Mouse (Mus musculus): ENCODE results near the gene Gsap.
"Not testable (repeated sequence)": the region's sequence is repeated elsewhere in the genome, so short reads cannot be mapped to it uniquely, and the experiment has no call there.

Gsap gene

DNA sequence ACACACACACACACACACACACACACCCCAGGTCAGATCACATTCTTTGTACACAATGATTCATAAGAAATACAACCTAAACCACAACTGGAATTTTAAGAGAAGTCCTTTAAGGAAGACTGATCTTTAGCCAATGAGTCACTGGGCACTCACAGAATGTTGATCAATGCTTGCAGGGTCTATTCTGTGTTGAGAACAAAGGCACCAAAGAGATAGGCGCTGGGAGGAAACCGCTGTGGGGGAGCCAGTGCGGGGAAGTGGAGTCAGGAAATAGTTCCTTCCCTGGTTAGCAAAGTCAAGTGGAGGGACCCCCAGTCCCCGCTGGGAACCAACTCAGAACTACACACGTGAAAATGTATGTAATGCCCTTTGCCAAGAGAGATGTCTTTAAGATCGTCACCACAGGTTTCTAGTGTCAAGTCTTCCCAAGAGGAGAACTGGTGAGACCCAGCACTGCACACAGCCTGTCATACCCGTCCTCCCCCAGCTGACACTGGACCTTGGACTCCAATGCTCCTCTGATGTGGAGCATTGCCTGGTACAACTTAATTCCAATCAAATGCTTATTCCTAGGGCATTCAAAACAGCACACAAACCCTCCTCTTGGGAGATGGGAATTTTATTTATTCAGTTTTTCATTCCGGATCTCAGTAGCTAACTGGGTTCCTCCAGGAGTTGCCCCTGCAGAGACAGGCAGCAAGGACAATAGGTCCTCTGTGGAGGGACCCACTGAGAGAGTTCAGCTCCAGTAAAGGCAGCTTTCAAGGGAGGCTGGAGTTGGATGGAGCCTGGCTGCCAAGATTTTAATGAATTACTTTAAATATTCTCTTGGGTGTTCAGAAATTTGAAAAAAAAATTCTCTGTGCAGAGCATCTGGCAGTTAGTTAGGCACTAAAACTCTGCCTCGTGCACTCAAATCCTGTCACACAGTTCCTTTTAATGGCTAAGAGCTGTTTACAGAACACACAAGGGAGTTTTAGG lies 10.6 kb upstream of the Gsap start:
- peak; percentile 74 for DNase-seq (ENCODE audit: extremely low read depth, insufficient read length, low spot score)

DNA sequence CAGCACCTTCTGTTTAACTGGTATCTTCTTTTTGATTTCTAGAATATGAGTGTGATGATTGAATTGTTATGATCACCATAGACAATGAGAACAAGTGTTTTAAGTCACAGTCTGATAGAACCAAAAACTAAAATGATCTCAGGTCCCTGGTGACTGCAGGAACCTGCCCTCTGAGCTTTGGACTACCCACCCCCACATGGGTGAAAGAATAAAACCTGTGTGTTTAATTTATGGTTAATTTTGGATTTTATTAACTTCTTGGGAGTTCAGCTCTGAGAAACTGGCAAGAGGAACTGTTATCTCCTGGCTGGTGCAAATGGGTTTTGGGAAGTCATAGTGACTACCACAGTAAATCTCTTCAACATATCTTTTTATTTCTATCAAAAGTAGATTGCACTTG lies 6.6 kb upstream of the Gsap start:
- no peak for DNase-seq (ENCODE audit: extremely low read depth, insufficient read length, low spot score)

DNA sequence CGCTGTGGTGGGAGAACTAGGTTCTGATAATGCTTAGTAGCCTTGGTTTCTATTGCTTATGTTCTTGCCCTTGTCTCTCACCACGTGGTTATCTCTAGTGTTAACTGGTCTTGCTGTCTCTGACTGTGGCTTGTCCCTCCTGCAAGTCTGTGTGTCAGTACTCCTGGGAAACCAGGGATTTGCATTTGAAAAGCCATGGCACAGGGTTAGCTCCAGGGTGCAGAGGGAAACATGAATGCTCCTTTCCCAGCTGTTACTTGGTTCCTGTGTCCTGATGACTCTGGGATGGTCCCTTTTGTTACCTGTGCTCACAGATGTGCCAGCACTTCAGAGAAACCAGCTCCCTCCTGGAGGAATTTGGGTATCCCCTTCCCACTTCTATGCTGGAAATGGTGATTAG lies 3.0 kb upstream of the Gsap start:
- not testable (repeated sequence) for DNase-seq (ENCODE audit: extremely low read depth, insufficient read length, low spot score)

DNA sequence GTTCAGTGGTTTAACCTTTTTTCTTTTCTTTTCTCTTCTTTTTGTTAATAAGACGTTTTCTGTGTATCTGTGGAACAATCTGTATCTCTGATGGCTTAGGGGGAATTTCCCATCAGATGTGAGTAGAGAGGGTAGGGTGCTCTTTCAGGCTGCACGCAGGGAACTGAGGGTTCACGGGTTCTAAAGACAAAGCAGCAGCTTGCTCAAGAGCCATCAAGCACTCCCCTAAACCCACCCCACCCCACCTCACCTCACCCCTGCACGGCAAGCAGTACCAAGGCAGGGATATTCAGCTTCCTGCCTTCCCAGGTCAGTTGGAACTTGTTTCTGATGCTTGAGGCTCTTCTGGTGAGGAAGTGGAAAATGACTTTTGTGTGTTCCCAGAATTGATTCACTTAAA lies 766 bp downstream of the Gsap start:
- peak; percentile 37 for DNase-seq (ENCODE audit: extremely low read depth, insufficient read length, low spot score)

DNA sequence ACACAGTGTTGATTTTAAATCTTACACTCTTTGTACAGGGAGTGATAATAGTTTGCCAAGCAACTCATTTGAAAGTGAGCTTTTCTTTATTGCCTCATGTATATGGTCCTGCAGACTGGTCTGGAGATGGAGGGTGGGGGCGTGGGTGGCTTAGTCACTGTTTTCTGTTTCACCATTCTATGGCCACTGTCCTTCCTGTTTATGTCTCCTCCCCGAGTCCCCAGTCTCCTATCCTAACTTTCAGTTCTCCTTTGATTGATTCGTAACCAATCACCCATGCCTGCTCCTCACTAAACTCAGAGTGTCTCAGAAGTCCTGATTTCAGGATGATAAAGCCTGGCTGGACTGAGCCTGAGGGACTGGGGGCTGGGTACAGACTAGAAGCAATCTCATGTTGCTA lies 2.4 kb downstream of the Gsap start:
- DNase-seq (ENCODE audit: extremely low read depth, insufficient read length, low spot score): no peak

DNA sequence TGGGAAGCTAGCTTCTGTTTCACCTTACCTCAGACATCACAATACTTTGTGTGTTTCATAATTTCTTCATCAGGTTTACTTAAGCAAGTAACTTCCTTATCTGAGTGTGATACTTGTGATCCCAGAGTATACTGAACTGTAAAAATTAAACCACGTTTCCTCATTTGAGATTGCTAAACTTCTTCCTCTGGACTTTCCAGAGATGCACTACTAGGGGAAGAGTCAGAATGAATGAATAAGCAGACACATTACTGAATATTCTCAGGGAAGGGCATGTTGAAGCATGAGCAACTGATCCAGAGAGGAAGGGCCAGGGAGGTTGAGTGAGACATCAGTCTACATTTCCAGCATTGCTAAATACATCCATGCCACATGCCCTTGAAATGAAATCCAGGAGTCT lies 3.0 kb downstream of the Gsap start:
- DNase-seq (ENCODE audit: extremely low read depth, insufficient read length, low spot score): no peak

DNA sequence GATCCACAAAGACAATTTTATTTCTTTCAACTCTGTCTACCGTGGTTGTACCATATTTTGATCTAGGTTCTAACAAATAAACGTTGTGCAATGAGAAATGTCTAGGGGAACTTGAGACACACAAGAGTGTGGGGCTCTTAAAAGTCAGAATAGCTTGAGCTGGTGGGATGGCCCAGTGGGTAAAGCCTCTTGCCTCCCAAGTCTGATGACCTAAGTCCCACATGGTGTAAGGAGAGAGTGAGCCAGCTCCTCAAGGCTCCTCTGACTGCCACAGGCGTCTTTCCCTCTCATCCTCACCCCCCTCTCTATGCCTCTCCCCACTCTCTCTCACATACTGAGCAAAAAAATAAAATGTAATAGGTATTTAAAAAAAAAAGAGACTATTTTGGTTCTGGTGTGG lies 3.4 kb downstream of the Gsap start:
- no peak for DNase-seq (ENCODE audit: extremely low read depth, insufficient read length, low spot score)

DNA sequence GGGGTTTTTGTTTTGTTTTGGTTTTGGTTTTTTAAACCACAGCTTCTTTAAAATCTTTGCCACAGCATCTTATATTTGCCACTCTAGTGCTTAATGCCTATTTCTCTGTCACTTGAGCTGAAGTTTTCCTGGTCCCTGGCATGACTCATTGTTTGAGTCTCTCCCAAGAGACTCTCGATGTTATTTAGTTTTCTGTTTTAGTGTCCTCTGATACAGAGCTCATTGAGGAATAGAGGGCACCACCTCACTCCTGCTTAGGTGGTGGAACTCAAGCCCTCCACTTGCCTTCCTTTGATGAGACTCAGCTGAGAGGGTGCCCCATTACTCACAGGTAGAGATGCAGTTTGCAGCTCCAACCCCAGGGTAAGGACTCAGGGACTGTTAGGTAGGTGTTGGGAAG lies 17.4 kb downstream of the Gsap start:
- no peak for DNase-seq (ENCODE audit: extremely low read depth, insufficient read length, low spot score)

DNA sequence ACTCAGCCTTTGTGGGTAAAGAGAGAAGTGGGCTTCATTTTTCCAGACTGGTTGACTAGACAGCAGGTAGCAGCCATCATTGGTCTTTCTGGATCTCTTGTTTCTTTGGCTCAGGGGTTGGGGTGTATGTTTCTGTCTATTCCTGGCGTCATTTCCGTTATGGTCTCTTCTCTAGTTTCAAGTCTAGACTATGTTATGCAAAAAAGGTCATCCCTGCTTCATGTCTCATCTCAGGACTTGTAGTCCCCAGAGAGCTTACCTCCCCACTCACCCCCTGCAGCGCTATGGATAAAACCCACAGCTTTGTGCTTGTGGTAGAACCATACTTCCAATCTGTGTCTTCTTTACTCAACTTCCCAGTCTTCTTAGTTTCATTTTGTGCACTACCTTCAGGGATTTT lies 18.1 kb downstream of the Gsap start:
- no peak for DNase-seq (ENCODE audit: extremely low read depth, insufficient read length, low spot score)

DNA sequence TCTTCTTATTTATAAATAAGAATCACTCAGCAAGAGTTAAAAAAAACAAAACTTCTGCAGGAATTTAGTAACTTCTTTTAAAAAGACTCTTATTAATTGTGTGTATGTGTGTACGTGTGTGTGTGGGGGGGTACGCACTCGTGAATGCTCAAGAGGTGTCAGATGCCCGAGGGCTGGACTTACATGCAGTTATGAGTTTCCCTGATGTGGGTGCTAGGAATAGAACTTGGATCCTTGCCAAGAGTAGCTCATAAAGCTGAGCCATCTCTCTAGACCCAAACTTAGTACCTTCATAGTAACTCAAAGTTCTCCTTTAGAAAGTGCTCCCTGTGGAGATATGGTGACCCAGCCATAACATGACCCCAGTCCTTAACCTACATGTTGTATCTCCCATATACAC lies 20.0 kb downstream of the Gsap start:
- DNase-seq (ENCODE audit: extremely low read depth, insufficient read length, low spot score): no peak

DNA sequence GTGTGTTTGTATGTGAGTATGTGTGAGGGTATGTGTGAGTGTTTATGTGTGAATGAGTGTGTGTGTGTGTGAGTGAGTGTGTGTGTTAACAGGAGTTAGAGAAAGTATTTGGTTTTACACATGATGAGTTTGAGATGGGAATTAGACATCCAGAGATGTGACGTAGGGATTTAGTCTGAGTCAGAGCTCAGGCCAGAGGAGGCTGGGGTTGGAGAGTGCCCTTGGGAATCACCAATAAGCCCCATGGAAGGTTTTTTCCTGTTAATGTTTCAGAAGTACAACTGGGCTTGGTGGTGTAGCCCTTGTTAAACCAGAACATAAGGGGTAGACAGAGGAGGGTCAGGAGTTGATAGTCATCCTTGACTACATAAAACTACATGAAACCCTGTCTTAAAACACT lies 25.4 kb downstream of the Gsap start:
- no peak for DNase-seq (ENCODE audit: extremely low read depth, insufficient read length, low spot score)

DNA sequence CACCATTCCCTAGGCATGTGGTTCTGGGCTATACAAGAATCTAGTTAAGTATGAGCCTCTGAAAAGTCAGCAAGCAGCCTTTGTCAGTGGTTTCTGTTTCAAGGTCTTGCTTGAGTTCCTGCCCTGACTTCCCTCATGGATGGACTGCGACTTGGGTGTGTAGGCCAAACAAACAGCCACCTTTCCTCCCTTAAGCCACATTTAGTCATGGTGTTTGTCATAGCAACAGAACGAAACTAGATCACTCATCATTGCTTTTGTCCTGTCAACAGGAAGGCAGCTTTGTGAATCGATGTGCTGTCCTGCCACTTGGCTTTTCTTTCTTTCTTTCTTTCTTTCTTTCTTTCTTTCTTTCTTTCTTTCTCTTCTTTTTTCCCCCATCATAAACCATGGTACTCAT lies 26.9 kb downstream of the Gsap start:
- no peak for DNase-seq (ENCODE audit: extremely low read depth, insufficient read length, low spot score)

DNA sequence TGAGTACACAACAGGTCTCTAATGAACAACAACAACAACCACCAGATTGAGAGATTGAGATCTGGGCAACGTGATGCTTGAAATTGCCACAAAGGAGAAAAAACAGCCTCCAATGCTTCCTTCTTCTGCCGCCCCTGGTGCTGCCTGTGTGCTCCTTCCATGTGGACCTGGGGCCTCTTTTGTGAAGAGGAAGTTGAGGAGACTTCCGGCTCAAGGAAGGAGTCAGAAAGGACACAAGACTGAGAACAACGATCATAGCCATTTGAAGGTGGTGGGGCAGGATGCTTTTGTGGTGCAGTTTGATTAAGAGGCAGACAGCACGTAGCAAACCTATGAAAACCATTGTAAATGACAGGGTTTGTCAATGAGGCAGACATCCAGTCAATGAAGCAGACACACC lies 27.7 kb downstream of the Gsap start:
- no peak for DNase-seq (ENCODE audit: extremely low read depth, insufficient read length, low spot score)

DNA sequence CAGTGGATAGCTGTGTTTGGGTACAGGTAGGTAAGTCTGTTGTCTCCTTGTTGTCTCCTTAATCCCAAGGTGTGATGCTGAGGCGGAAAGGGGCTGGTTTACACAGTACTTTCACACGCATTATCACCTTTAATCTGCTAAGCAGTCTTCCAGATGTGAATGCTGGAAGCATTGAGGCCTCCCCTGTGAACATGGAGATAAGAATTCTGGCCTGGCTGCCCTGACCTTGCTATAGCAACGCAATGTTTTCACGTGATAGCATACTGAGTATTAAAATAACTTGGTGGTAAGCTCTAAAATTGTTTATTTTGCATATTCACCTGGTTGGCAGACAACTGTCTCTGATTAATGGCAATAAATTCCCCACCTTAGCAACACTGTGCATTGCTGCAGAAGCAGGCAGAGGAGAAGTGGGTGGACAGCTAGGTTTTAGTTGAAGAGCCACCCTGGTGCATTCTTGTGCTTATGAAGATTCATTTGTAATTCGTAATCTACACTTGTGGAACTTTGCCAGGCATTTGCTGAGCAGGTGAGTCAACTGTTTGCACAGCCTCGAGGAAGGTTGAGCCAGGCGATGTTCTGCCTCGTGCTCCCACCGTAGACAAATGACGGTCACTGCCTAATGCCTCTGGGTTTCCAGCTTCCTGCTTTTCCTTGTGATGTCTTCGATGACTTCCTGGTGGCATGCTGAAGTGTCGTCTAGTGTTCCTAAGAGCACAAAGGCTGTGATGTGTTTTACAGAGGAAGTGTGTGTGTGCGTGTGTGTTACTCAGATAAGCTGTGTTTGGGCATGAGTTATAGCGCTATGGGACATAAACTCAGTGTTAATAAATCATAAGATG lies 31.6 kb downstream of the Gsap start:
- no peak for DNase-seq (ENCODE audit: extremely low read depth, insufficient read length, low spot score)

DNA sequence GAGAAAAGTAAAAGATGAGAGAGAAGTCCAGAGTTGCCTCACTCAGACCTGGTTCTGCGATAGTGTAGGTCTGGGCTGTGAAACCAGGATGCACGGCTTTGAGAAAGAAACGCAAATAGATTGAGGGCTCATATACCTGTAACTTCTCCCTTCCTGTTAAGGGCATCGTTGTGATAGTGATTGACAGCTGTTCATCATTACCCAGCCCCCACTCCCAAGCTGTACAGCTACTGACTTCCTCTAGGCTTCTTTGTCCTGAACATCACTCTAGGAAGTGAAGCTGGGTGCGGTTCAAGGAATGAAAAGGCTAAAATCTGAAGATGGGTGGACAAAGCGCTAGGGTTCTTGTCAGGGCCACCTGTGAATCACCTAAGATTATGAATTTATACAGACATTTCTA lies 46.8 kb downstream of the Gsap start:
- no peak for DNase-seq (ENCODE audit: extremely low read depth, insufficient read length, low spot score)

DNA sequence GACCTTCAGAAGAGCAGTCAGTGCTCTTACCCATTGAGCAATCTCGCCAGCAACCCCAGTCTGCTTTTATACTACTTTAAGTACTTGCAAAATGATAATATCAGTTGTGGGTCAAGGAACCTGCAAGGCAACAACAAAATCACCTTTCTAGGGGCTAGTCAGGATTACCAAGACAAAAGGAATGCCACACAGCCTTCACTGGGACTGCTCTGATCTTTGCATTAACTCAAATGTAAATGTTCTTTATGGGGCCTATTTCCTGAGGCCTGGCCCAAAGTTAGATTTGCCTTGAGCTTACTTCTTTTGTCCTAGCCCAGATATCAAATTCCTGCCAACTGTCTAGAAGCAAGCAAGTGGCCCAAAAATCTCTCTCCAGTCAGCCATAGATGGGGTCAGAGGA lies 58.5 kb downstream of the Gsap start:
- no peak for DNase-seq (ENCODE audit: extremely low read depth, insufficient read length, low spot score)

DNA sequence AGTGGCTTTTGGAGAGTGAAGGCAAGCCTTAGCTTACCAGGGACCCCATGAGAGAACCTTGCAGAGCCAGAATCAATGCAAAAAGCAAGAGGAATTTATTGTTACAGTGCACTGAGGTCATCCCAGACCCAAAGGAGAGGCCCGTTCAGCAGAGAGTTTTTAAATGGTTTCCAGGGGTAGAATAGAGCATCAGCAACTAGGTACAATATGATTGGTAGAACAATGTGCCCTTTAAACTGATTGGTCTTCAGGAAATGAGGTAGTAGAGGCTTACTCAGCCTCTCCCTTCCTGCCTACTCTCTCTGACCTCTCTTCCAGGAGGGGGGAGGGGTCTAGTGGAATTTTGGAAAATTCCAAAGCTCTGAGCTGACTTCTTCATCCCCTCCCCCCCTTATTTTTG lies 59.2 kb downstream of the Gsap start:
- no peak for DNase-seq (ENCODE audit: extremely low read depth, insufficient read length, low spot score)

DNA sequence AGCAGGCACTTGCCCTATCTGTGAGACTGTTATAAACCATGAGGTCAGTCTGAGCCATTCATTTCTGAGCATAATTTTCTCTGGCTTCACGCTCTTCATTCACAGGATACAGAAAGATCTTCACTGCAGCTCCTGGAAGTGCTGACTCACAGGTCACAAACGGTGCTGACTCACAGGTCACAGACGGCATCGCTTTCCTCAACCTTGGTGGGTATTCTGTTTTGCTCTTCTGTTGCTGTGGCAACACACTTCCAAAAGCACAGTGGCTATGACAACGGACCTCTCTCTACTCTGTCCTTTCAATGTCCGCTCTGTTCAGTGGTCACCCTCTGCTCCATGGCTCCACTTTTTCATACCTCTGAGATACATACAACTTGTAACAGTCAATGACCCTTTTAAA lies 60.7 kb downstream of the Gsap start:
- DNase-seq (ENCODE audit: extremely low read depth, insufficient read length, low spot score): peak; percentile 49

DNA sequence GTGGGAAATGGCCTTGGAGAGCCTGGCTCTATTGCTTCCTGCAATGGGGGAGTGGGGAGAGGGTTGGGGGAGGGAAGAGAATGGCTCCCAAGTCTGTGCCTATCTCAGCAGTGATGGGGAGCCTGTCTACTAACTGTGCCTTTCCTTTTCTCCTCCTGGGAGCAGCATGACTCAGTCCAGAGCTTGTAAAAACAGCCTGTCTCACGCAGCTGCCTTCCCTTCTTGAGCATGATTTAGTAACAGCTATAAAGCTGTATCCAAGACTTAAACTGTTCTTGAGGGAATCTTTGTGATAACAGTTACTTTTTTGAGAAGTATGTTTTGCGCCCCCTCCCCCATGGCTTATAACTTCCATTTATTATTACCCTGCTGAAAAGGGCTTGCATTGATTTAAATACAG lies 61.9 kb downstream of the Gsap start:
- DNase-seq (ENCODE audit: extremely low read depth, insufficient read length, low spot score): peak; percentile 37

DNA sequence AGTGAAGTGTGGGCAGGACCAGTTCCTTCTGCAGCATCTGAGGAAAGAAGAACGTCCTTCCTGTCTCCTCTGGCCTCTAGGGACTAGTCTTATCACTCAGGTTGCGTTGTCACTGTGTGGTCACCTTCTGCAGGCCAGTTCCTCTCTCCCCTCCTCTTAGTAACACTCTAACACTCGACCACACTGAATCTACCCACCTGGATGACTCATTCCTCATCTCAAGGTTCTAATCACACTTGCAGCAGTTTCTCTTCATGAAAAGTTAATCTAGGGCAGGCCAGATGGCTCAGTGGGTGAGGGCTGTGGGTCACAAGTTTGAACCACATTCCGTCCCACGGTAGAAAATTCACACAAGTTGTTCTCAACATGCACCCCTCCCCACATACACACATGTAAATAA lies 62.8 kb downstream of the Gsap start:
- peak; percentile 23 for DNase-seq (ENCODE audit: extremely low read depth, insufficient read length, low spot score)

DNA sequence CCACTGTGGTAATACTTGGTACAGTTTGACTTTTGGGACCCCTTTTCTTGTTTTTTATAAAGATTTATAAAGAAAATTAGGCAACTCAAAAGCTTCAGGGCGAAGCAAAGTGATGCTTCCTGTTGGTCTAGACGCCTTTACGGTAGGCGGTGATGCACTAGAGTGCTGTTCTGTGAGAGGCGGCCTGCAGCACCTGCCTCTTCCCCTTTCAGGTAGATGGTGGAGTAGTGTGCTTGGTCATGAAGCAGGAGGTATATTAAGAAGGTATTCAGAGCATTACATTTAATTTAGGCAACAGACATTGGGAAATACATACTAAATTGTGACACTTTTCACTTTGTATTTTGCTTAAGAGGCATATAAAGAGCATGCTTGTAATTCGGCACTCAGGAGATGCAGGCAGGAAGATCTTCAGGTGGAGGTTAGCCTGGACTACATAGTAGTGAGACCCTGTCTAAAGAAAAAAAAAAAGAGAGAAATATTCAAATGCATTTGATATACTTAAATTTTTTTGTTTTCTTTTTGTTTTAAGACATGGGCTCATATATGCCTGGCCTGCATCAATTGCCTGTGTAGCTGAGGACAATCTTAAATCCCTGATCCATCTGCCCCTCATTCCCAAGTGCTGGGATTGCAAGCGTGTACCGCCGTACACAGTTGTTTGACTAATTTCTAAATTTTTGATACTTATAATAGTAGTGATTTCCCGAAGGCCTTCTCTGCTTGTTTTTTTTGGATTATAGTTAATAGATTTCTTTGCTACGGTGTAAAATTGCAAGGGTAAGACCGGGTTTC lies 68.9 kb downstream of the Gsap start:
- DNase-seq (ENCODE audit: extremely low read depth, insufficient read length, low spot score): no peak

All from 3134 (cell line).